Mouse (Mus musculus) spleen, adult 18-20 months (tissue): ENCODE results near the gene Arhgef28.

Experiments used
- DNase-seq, 2 experiments: peaks; one replicate each; pipeline ENCODE4 v3.0.0; 2022; ENCODE audit warnings: mixed read lengths in 2 of 2

The Arhgef28 gene

DNA sequence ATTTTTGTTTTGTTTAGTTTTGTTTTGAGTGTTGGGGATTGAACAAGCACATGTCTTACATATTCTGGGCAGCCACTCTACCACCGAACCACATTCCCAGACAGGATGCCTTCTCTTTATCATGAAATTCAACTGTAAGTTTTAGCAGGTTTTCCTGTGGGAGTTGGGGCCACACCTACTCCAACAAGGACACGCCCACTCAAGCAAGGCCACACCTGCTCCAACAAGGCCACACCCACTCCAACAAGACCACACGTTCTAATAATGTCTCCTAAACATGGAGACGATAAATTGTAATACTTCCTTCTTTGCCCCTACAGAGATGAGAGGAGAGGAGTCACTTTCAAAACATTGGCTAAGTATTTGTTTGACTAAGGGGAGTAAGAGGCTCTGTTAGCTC, 197.2 kb downstream of the Arhgef28 start:
- DNase-seq, result no peak

DNA sequence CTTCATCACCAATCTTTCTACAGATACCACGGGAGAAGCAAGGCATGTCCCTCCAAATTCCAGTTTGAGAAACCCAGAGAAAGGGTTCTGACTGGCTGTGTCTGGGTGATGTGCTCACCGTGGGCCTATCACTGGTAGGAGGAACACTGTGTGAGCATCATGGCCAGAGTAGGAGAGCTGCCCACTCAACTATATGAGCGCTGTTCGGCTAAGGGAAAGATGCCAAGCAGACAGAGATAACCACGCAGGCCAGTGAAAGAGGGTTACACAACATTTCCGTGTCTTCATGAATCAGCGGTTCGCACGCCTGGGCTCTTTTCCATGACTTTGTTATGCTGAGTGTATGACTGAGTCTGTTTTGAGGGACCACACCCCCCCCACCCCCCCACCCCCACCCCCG, 197.7 kb downstream of the Arhgef28 start:
- no peak for DNase-seq

DNA sequence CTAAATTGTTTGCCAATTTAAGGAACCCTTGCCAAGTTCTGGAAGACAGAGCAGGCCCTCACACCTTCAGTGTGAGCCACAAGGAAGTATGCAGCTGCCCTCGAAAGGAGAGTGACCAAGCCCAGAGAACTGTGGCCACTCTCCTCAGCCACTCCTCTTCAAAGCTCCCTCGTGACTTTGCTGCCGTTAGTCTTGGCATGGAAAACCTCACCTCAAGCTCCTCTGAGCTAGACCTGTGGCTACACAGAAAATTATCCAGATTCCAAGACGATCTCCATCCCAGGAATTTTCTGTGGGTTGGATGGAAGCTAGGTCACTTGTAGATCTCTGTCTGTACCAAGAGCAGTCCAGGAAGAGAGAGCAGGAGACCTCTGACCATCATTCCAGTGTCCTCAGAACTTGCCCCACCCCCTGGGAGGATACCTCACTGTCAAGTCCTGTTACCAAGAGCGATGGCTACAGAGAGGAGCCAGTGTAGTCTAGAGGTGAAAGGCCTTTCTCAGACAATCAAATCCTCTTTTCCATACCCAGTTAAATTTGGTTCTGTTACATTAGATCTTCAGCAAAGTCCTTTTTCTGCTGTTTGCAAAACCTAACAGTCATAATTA, 200.5 kb downstream of the Arhgef28 start:
- DNase-seq, result no peak

DNA sequence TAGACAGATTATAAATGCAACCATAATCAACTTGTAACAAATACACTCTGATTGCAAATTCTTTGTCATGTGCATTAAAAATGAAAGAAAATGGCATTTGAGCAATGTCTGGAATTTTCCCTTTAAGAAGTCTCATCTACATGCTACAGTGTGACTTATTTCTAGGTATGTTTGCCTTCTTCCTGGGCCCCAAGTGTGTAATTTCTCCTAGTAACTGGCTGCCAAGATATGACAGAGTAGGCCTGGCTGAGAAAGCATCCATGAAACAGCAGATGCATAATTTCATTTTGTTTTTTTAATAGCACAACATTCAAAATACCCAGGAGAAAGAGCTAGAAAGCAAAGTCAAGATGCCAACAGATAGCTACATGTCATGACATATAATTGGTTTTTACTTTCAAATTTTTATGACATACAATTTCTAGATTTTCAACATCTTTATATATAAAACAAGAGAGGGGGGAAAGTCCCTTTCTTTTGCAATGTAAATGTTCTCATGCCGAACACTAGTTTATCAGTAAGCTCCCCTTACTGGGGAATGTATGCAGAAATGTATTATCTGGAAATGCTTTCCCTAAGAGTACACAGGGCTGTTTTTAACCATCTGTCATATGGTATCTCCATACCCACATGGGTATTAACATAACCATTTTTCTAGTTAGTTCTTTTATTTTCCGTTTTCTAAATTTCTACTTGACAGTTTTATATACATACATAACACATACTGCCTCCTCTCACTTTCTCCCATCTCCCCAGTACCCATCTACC, 201.4 kb downstream of the Arhgef28 start:
- DNase-seq, result no peak

DNA sequence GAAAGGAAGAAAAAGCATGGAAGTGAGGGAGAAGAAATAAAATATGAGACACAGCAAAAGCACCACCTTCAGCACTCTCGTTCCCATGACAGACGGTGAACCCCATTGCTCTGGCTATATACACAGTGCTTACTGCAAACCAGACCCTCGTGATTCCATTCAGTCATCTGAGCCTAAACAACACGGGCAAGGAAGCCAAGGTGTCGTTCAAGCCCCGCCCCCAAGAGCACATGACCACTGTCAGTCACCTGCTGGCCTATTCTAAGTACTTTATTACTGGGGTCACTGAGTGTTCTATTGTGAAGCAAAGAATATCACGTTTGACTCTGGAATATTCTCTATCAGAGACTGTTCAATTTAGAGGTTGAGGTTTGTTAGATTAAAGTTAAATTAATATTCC, 202.5 kb downstream of the Arhgef28 start:
- DNase-seq, result no peak

DNA sequence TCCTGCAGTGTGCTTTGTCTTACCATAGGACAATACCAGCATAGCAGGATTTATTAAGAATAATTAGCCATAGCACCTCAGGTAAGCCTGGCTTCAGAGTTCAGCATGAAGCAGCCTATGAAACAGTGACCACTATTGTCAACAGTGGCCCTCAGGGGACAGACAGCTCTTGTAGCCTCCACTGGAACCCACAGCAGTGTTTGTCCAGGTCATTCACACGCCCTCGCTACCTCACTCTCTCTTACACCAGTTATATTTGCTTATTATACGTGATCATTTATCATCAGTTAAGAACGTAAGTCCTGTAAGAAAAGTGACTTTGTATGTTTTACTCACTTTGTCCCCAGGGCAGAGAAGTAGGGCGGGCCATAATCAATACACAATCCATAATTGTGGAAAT, 203.6 kb downstream of the Arhgef28 start:
- DNase-seq, result no peak

DNA sequence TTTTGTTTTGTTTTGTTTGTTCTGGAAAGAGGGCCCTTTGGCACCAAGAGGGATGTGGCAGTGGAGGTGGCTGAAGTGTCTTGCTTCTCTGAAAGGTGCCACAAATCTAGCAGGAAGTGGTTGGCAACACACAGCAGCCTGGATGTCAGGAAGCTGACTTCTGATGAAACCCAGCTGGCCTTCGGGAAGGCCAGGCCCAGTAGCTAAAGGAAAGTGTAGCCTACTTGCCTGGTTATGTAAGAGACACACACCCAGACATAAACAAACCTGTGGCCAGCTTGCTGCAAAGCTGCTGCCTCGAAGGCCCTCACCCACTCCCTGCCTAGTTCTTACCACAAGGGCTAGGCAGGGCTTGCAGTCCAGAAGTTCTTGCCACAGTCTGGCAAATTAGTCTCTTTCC, 204.1 kb downstream of the Arhgef28 start:
- no peak for DNase-seq

DNA sequence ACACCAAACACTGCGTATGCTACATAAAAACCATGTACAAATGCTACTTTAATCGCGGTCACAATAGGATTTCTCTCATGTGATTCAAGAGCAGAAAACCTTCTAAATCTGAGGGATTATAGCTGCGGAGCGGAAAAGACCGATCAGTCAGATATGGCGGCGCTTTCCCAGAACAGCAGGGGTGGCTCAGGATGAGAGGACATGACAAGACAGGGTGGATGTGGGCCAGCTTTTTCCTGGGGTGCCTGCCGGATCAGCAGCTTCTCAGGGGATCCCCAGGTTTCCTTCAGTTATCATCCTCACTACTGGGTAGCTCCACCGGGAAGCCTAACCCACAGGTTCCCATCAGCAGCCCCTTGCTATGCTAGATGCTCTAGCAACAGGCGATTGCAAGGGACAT, 204.5 kb downstream of the Arhgef28 start:
- DNase-seq, result no peak

DNA sequence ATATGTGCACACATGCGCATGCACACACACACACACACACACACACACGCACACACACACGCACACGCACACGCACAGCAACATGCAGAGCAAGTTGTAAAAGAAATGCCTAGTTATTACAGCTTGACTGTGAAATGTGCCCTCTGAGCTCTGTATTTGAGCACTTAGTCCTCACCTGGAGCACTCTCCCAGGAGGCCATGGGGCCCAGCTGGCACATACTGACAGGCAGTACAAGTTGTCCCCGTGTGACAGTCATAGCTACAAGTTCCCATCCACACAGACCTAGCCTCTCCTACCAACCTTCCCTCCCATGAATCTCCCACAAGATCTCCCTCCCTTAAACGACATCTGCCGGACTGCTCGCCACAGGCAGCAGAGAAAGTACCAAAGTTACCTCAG, 205.4 kb downstream of the Arhgef28 start:
- DNase-seq, result no peak

DNA sequence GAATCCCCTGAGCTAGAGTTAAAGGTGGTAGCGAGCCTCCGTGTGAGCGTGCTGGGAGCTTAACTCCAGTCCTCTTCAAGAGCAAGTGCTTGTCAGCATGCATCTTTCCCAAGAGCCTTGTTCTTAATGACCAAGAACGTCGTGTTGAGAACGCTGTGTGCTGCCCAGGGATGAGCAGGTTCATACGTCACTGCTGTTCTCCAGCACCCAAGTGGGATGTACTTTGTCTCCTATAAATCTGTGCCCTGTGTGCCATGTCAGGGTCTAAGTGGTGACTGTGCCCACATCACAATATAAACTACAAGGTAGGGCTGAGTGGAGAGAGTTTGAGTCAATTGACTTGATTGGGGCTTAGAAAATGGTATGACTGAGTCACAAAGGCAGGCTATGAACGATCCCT, 207.1 kb downstream of the Arhgef28 start:
- DNase-seq, result no peak

DNA sequence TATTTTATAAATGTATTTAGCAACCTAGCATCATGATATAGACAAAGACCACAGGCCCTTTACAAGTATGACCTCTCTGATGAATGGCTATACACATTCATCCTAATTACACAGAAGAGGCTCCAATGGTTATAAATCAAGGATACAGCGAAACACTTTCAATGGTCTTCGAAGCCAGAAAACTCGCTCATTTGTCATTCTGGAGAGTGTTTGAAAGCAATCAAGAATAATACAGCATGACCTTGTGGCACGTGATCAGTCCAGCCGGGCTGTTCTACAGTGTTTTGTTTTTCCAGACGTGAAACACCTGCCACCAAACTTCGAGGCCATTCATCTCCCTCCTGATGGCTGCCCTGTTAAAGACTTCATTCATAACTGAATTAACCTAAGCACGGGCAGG, 207.7 kb downstream of the Arhgef28 start:
- DNase-seq, result no peak

DNA sequence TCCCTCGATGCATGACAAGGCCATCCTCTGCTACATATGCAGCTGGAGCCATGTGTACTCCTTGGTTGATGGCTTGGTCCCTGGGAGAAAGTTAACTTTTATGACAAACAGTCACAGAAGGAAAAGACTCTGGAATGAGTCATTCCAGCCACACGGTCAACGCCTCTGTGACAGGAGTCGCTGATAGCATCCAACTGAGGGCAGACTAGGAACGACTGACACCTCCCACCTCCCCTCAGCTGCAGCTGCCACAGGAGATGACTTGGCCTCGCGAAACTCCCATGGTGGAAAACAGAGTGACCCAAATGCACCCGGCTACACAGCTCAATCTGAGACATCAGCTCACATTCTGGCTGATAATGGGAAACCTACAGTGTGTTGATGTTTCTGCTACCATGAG, 215.3 kb downstream of the Arhgef28 start:
- DNase-seq, result no peak

DNA sequence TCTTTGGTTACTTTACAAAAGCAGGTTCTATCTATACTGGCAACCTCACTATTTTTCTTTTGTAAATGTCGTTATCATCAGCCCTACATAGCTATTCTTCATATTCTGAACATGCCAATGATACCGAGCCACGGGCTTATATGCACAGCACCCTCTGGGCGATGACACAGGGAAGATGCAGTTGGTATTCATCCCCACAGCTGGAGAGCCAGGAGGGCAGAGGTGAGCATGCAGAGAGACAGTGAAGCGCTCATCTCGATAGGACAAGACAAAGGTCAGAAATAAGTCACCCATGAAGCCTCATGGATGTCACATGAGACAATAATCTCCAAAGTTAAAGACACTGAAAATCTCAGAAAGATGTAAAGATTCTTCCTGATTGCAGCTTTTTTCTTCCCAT, 217.4 kb downstream of the Arhgef28 start:
- no peak for DNase-seq

DNA sequence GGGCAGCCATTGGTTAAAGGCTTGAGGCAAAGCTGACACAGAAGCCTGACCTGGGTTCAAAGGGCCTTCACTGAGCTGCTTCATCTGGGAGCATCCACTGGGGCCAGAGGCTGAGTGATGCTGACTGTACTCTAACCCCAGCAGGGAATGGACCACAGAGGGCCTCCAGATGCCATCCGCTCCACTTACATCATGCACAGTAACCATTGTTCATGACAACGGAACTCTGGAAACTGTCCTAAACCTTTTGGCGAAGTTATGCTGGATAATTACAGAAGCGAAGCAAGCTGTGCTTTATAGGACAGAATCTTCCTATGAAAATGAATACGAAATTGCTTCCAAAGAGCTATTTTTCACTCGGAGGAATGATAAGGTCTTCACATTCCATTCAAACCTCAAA, 219.5 kb downstream of the Arhgef28 start:
- DNase-seq, result no peak

DNA sequence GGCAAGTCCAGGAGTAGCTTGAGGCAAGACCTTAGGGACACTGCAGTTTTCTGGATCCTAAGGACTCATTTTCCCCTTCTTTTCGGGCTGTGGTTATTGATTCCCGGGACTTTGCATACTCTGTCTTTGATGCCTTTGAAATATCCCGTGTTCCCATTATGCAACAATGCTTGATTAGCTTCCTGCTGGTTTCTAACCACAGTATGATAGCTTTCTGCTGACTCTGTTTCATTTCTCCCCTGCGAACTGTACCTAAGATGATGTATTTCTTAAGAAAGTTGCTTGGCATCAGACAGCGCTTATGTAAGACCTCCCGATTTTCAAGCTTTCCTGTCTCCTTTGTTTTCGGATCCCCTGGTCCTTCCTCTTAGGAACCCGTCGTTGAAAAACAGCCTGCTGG, 229.1 kb downstream of the Arhgef28 start:
- no peak for DNase-seq

DNA sequence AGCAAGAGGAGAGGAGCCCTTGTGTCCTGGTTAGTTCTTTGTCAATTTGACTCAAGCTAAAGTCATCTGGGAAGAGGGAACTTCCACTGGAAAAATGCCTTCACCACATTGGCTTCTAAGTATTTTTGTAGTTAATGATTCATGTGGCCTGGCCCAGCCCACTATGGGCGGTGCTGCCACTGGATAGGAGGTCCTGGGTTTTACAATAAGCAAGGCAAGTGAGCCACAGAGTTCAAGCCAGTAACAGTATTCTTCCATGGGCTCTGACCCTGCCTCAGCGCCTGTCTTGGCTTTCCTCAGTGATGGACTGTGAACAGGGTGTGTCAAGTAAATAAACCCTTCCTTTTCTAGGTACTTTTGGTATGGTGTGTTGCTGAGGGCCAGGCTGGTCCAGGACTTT, 229.6 kb downstream of the Arhgef28 start:
- DNase-seq, result no peak

DNA sequence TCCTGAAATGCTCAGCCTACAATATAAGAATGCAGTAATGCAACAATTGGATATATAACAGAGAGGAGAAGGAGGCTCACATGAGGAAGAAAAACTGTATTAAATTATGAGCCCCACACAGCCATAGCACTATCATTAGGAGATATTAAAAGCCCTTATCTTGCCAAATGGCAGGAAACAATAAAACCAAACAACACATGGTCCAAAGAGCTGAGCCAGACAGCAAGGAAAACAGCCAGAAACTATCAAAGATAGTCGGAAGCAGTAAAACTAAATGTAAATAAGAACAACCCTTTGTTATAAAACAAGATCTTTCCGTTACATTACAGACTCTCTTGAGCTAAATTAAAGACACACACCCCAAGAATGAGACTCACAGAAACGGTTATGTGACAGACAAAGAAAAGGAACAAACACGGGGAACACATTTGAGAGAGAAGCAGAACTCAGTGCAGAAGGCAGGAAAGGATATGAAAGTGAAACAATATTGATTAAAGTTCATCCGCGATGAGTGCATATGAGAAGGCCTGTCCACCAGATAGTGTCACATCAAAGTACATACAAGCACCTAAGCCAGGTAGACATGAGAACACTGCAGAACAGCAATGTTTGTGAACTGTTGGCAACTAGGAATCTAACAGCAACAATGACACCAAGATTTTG, 231.6 kb downstream of the Arhgef28 start:
- no peak for DNase-seq

DNA sequence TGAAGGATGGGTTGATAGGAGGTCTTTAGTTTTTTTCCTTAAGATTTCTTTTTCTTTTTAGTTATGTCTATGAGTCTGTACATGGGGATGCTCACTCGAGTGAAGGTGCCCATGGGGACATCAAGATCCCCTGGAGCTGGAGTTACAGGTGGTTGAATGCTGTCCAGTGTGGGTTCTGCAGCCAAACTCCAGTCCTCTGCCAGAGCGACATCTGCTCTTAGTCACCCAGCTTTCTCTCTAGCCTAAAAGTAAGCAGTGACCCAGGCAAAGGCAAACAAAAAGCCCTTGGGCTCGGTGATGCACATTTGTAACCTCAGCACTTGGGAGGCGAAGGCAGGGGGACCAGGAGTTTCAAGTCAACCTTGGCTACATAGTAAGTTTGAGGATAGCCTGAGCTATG, 232.3 kb downstream of the Arhgef28 start:
- no peak for DNase-seq

DNA sequence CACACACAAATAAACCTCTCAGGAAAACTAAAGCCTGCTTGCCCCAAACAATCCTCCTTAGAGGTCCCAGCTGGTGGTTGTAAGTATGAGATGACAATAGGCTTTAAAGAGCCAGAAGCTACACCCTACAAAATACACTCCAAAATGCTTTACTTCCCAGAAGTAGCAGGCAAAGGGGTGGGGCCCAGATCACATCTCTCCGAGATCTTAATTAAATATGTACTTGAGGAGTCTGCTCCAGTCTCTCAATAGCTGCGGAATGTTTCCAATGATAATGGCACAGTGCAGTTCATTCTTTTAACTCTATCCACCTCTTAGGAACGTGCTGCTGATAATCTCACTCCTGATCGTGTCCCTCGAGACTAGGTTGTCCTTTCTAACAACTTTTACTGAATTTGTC, 240.2 kb downstream of the Arhgef28 start:
- DNase-seq, result no peak

DNA sequence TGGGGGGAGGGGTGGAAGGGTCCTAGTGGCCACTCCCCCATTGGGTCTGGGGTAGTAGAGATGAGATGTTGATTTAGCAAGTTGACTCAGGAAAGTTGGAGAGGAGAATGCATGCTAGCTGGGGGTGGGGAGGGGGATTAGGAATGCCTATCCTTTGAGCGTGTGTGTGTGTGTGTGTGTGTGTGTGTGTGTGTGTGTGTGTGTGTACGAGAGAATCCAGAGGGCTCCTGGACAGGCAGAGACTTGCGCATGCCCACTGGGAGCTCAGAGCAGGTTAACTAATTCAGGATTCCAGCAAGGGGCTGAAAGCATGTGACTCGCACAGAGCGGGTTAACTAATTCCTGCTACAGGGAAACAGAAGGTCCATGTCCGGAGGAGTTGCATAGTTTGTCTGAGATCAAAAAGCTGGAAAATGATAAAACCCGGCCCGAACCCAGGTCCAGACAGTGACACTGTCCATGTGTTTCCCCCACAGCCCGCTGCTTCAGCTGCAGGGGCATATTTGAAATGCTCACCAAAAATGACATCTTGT, 241.3 kb downstream of the Arhgef28 start:
- DNase-seq, result no peak

DNA sequence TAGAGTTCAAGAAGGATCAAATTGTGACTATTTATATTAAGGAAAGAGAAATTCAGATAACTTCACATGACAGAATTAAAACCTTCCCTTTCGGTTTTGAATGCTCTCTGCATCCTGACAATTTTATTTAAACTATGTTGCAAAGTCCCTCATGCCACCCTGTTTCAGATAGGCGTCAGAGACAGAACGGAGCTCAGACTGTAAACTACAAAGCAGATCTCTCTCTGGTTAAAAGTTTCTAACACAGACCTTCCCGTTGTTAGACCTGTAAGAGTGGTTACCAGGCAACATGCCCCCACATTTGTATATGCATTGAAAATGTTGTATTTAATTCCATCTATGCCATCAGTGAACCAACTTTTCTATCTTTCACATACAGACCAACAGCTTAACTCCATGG, 246.1 kb downstream of the Arhgef28 start:
- no peak for DNase-seq

DNA sequence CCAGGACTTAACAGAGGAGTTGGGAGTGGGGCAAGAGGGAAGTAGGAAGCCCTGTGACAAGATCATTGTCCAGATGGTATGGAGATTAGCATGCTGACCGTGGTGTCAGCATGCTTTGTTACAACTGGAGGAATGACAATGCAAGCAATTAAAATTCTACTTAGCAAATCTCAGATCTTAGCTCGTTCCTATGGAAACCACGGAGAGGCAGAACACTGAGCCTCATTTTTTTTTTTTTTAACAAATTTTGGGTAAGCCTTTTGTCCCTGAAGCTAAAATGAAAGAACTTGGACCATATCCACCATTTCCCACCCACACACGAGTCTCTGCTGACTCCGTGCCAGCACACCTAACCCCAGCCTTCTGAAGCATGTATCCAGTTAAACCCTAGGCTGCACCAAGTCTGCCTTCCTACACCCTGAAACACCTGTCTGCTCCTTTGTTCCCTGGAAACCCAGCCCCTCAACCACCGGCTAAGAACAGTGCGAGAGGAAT, 246.8 kb downstream of the Arhgef28 start:
- DNase-seq, result no peak

DNA sequence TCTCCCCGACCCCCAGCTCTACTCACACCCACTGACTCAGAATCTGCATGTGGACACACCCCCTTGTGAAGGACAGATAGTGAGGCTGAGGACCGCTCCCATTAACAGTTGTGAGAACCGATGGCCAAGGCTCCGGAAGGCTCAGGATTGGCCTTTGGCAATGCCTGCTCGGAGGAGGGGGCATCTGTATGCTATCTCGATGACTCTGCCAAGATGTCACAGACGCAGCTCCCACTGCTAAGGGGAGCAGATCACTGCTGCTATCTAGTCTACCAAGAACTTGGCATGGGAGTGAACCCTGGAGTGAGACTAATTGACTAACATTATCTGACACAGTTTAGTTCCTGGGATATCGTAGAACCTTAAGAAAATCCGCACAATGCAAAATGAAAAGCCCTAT, 250.5 kb downstream of the Arhgef28 start:
- no peak for DNase-seq

DNA sequence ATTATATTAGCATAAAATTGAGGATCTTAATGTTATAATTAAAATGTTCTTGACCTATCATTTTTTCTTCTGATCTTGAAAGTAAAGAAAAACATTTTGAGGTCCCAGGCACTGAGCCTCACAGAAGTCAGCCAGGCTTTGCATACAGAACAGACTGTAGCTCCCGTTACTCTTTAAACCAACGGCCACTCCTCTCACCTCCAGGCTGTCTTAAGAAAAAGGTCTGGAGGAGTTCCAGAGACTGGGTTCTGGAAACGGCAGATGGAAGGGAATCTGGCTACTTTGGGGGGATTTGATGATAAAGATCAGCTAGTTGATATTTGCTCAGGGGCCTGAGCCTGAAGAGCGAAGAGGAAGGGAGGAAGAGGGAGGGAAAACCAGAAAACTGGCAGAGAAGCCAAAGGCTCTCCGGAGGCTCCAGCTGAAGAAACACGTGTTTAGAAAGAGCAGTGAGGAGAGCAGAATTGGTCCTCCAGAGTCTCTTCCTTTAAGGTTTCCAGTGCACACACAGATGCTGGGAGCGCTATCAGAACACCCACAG, 251.2 kb downstream of the Arhgef28 start:
- no peak for DNase-seq
